Mouse (Mus musculus) CH12.LX (cell line): ENCODE results near the gene Usp37. TPM values are rescaled to one million over a fixed set of nuclear protein-coding genes. Genes with fewer than 3 reads are reported as not detected.

Experiments used
- DNase-seq: peaks from one replicate; pipeline ENCODE4 v3.0.0-alpha.2; 2013; ENCODE audit errors: extremely low read depth
- H3K27ac ChIP-seq: 2 replicates; pipeline ENCODE4 v1.5.1; 2012; ENCODE audit warnings: low read depth, mild to moderate bottlenecking, control low read depth, moderate library complexity; ENCODE audit not compliant: insufficient read depth
- H3K27me3 ChIP-seq: replicated peaks from 2 replicates; pipeline ENCODE3; 2012; ENCODE audit warnings: inconsistent platforms
- H3K36me3 ChIP-seq, 2 experiments: replicated peaks in 1 of 2; 2 replicates each; pipeline versions ENCODE3 to v1.6.1; 2012; ENCODE audit warnings: inconsistent platforms in 1 of 2, low read length in 1 of 2, mild to moderate bottlenecking in 1 of 2, mixed read lengths in 1 of 2, moderate library complexity in 1 of 2; ENCODE audit not compliant: control insufficient read depth in 1 of 2, insufficient read depth in 1 of 2
- H3K4me1 ChIP-seq, 2 experiments: 2 replicates each; pipeline ENCODE4 v1.6.1; 2012; ENCODE audit warnings: inconsistent platforms in 1 of 2, moderate library complexity in 1 of 2; ENCODE audit not compliant: insufficient read depth in 2 of 2, control insufficient read depth in 1 of 2
- H3K4me2 ChIP-seq: 2 replicates; pipeline ENCODE4 v1.6.1; 2012; ENCODE audit warnings: low read depth, mild to moderate bottlenecking, control low read depth; ENCODE audit not compliant: poor library complexity, insufficient read depth, severe bottlenecking
- H3K4me3 ChIP-seq, 3 experiments: fragments of 150-350 bp in 1 of 3; sonication (generic) in 1 of 3; replicated peaks in 1 of 3; 2 replicates each; pipeline versions ENCODE3 to v1.5.1; 2011 to 2012; ENCODE audit warnings: low read depth in 2 of 3, low read length in 2 of 3, mild to moderate bottlenecking in 2 of 3, moderate library complexity in 2 of 3, control low read depth in 1 of 3, improper control_type of control experiment in 1 of 3, inconsistent platforms in 1 of 3, mixed read lengths in 1 of 3; ENCODE audit not compliant: poor library complexity in 1 of 3
- H3K79me2 ChIP-seq: replicated peaks from 2 replicates; pipeline ENCODE4 v1.6.1; 2012; ENCODE audit warnings: mild to moderate bottlenecking, moderate library complexity; ENCODE audit not compliant: control insufficient read depth, poor library complexity, insufficient read depth, severe bottlenecking; ENCODE audit errors: extremely low read depth
- H3K9ac ChIP-seq: 2 replicates; pipeline ENCODE4 v1.6.1; 2012; ENCODE audit warnings: low read depth, mild to moderate bottlenecking, control low read depth, moderate library complexity; ENCODE audit not compliant: insufficient read depth
- H3K9me3 ChIP-seq: replicated peaks from 2 replicates; pipeline ENCODE3; 2012; ENCODE audit warnings: low read length, inconsistent platforms, mixed read lengths
- BHLHE40 ChIP-seq: IDR thresholded peaks from 2 replicates; pipeline ENCODE4 v1.6.1; 2011; ENCODE audit warnings: mild to moderate bottlenecking, low read depth, low read length, improper control_type of control experiment
- CHD2 ChIP-seq: IDR thresholded peaks from 2 replicates; pipeline ENCODE4 v1.6.1; 2011; ENCODE audit warnings: low read length, improper control_type of control experiment
- E2F4 ChIP-seq: IDR thresholded peaks from 2 replicates; pipeline ENCODE4 v1.6.1; 2011; ENCODE audit warnings: low read depth, low read length, improper control_type of control experiment; ENCODE audit not compliant: insufficient replicate concordance
- ELF1 ChIP-seq: IDR thresholded peaks from 2 replicates; pipeline ENCODE4 v1.6.1; 2014; ENCODE audit warnings: low read depth, mild to moderate bottlenecking, inconsistent platforms, low read length, improper control_type of control experiment
- ETS1 ChIP-seq: conservative IDR thresholded peaks from 2 replicates; pipeline ENCODE4 v1.6.1; 2012; ENCODE audit warnings: low read depth, mild to moderate bottlenecking, inconsistent platforms, low read length, improper control_type of control experiment, moderate library complexity
- GABPA ChIP-seq: IDR thresholded peaks from 2 replicates; pipeline ENCODE4 v1.6.1; 2012; ENCODE audit warnings: low read depth, low read length, improper control_type of control experiment, inconsistent platforms; ENCODE audit not compliant: insufficient replicate concordance
- JUN ChIP-seq: IDR thresholded peaks from 2 replicates; pipeline ENCODE4 v1.6.1; 2011; ENCODE audit warnings: low read depth, mild to moderate bottlenecking, low read length, improper control_type of control experiment, moderate library complexity; ENCODE audit not compliant: insufficient read depth
- JUND ChIP-seq: conservative IDR thresholded peaks from 2 replicates; pipeline ENCODE4 v1.6.1; 2011; ENCODE audit warnings: low read depth, low read length, improper control_type of control experiment
- MAFK ChIP-seq: IDR thresholded peaks from 2 replicates; pipeline ENCODE4 v1.6.1; 2011; ENCODE audit warnings: low read length, improper control_type of control experiment; ENCODE audit not compliant: insufficient replicate concordance
- MAZ ChIP-seq: IDR thresholded peaks from 2 replicates; pipeline ENCODE4 v1.6.1; 2012; ENCODE audit warnings: low read depth, mild to moderate bottlenecking, inconsistent platforms, low read length, improper control_type of control experiment, moderate library complexity
- MXI1 ChIP-seq: IDR thresholded peaks from 2 replicates; pipeline ENCODE4 v1.6.1; 2011; ENCODE audit warnings: mild to moderate bottlenecking, low read depth, low read length, improper control_type of control experiment
- PAX5 ChIP-seq: IDR thresholded peaks from 2 replicates; pipeline ENCODE4 v1.6.1; 2012; ENCODE audit warnings: low read length, inconsistent platforms, mixed read lengths
- POLR2A ChIP-seq: IDR thresholded peaks from 2 replicates; pipeline ENCODE4 v1.6.1; 2011; ENCODE audit warnings: low read depth, mild to moderate bottlenecking, improper control_type of control experiment, low read length
- RAD21 ChIP-seq: IDR thresholded peaks from 2 replicates; pipeline ENCODE4 v1.6.1; 2011; ENCODE audit warnings: low read depth, mild to moderate bottlenecking, low read length, improper control_type of control experiment, moderate library complexity
- TBP ChIP-seq: conservative IDR thresholded peaks from 2 replicates; pipeline ENCODE4 v1.6.1; 2011; ENCODE audit warnings: low read depth, low read length, improper control_type of control experiment
- TCF12 ChIP-seq: IDR thresholded peaks from 2 replicates; pipeline ENCODE4 v1.6.1; 2014; ENCODE audit warnings: low read depth, mild to moderate bottlenecking, inconsistent platforms, low read length, improper control_type of control experiment
- UBTF ChIP-seq: IDR thresholded peaks from 2 replicates; pipeline ENCODE4 v1.6.1; 2012; ENCODE audit warnings: low read depth, mild to moderate bottlenecking, inconsistent platforms, low read length, improper control_type of control experiment, moderate library complexity
- USF1 ChIP-seq: IDR thresholded peaks from 2 replicates; pipeline ENCODE4 v1.6.1; 2014; ENCODE audit warnings: low read depth, mild to moderate bottlenecking, inconsistent platforms, low read length, improper control_type of control experiment
- USF2 ChIP-seq: conservative IDR thresholded peaks from 2 replicates; pipeline ENCODE4 v1.6.1; 2011; ENCODE audit warnings: low read depth, low read length, improper control_type of control experiment
- ZKSCAN1 ChIP-seq: IDR thresholded peaks from 2 replicates; pipeline ENCODE4 v1.6.1; 2012; ENCODE audit warnings: low read depth, inconsistent platforms, low read length, improper control_type of control experiment, borderline replicate concordance
- ZMIZ1 ChIP-seq: IDR thresholded peaks from 2 replicates; pipeline ENCODE4 v1.6.1; 2012; ENCODE audit warnings: low read depth, mild to moderate bottlenecking, inconsistent platforms, low read length, improper control_type of control experiment
- dilution Hi-C: fragments of 300-500 bp; cut with MboI; formaldehyde crosslinking; loops from 2 replicates; pipeline ENCODE4 v1.14.3; 2020; ENCODE audit warnings: low sequenced_read_pairs; ENCODE audit not compliant: extremely low pct_unique_long_range_greater_than_20kb, extremely low pct_ligation_motif_present
- in situ Hi-C: fragments of 300-500 bp; cut with MboI; formaldehyde crosslinking; loops from 3 replicates; pipeline ENCODE4 v1.14.3; 2019; ENCODE audit warnings: low sequenced_read_pairs, low pct_ligation_motif_present, low pct_unique_long_range_greater_than_20kb, mixed read lengths
- polyA plus RNA-seq: library from polyadenylated mRNA; unstranded; fragments of >175 nt; gene quantifications from 2 replicates; pipeline ENCODE4 v1.2.1, GENCODE M21; 2012; ENCODE audit warnings: low read depth; ENCODE audit not compliant: insufficient read length
- total RNA-seq, 2 experiments: library from RNA; depleted of rRNA; stranded (reverse); fragments of 300-350 nt in 1 of 2; fragments of >200 nt in 1 of 2; gene quantifications; 2 replicates each; pipeline ENCODE4 v1.2.3; 2012 to 2014

Usp37 gene
- total and polyA plus RNA-seq, 3 experiments = 13.8 to 24.5 (median 24.1) TPM

DNA sequence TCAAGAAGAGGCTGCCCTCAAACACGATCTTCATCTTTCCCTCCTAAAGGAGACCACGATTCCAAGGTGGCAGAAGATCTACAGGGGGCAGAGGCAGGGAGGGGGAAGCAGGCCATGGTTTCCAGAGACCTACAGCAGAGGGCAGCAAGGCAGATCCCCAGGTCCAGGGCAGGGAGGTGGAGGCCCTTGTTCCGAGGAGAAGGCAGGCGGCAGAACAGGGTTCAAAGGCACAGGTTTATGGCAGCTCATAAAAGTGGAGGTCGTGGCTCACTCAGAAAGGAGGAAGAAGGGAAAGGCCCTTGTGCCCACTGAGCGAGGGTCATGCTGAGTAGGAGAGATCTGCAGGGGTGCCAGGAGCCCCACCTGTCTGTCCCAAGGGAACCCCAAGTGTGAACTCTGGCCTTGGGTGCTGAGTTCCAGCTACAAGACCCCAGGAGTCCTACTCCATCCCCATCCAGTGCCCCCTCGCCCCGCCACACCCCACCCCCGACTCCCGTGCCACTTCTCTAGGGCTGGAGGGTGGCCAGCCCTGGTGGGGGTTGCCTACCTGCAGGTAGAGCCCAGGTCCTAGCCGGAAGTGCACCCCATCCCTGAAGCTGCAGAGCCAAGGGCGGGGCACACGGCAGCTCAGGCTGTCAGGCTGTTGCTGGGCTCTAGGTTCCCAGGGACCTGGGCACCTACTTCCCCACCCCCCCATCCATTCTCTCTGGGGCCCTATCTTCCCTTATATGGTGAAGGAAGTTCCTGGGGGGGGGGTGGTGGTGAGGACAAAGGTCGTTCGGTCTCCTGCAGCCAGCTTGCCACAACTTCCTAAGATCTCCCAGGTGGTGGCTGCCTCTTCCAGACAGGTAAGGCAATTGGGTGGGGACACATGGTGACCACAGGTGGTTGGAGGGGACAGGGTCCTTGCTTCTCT, 135.2 kb downstream of the Usp37 start, which contains the start of gene Vil1:
Vil1 (plus strand) TSS at position 788 of the 916 bp plus-strand sequence.
- no peak within 1 kb of the TSS for H3K4me2 ChIP-seq
- peaks cover 0 to 3% of the 10 kb centered on the region in 2 experiments; a peak in 1 of 4 replicates for H3K4me1 ChIP-seq
- H3K36me3 ChIP-seq = no peaks in the 10 kb centered on the region
- H3K9me3 ChIP-seq = no peaks in the 10 kb centered on the region
- TF ChIP-seq PAX5 (no peak), BHLHE40 (no peak), USF2 (no peak), UBTF (no peak), E2F4 (no peak), CHD2 (no peak), ZMIZ1 (no peak), JUN (no peak), ETS1 (no peak), MAFK (no peak), RAD21 (no peak), ELF1 (no peak), MXI1 (no peak), JUND (no peak), TBP (no peak), USF1 (no peak), GABPA (no peak), POLR2A (no peak), TCF12 (no peak), ZKSCAN1 (no peak)
- TF ChIP-seq, all 38 proteins: peak for 0
- dilution Hi-C loops = no loop called here
- in situ Hi-C loops = no loop called here
- Histone ChIP-seq H3K79me2 (no peaks in the 10 kb centered on the region), H3K4me3 (no peak within 1 kb of the TSS), H3K9ac (no peak within 1 kb of the TSS), H3K27me3 (no peaks in the 10 kb centered on the region), H3K27ac (no peak within 1 kb of the TSS)
- DNase-seq = no peak

DNA sequence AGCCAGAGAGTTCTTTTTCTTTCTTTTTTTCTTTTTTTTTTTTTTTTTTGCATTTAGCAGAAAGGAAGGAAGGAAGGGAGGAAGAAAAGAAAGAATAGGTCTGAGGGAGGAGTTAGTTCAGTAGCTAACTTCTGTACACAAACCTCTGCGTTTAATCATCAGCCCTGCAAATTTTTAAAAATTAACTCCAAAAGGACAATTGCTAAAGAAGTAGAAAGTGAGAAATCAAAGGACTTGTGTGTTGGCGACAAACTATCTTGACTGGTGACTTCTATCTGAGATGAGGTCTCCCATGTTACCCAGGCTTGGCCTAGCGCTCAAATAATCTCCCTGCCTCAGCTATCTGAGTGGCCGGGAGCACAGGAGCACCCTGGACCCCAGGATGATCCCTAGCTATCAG, 139.9 kb downstream of the Usp37 start:
- Histone ChIP-seq H3K27me3 (no peaks in the 10 kb centered on the region), H3K9ac (no peak overlapping the region), H3K9me3 (no peaks in the 10 kb centered on the region), H3K36me3 (no peaks in the 10 kb centered on the region), H3K4me3 (no peak overlapping the region), H3K4me2 (no peak overlapping the region), H3K4me1 (peaks cover 0 to 8% of the 10 kb centered on the region in 2 experiments; a peak in 2 of 4 replicates), H3K27ac (no peak overlapping the region), H3K79me2 (no peaks in the 10 kb centered on the region)
- no peak for DNase-seq
- in situ Hi-C loops = no loop called here
- dilution Hi-C loops = no loop called here
- no peak for TF ChIP-seq MAZ
